Mouse (Mus musculus) heart, postnatal 14 days (tissue): ENCODE data around the gene Pdzd4. TPM values are rescaled to one million over a fixed set of nuclear protein-coding genes. Genes with fewer than 3 reads are reported as not detected.

ENCODE experiments used
- DNase-seq, 2 experiments: peaks; one replicate each; pipeline ENCODE4 v3.0.0; 2021 to 2022
- intact Hi-C: fragments of 180-260 bp; cut with DNase I; formaldehyde crosslinking; loops from one replicate; pipeline ENCODE4 v1.15.1; 2025
- total RNA-seq, 2 experiments: library from RNA; stranded (reverse); gene quantifications; 2 replicates each; pipeline ENCODE4 v1.2.3; 2021

The Pdzd4 gene
- total RNA-seq, 2 experiments from 2014 or later, result 2.0 to 2.1 TPM

DNA sequence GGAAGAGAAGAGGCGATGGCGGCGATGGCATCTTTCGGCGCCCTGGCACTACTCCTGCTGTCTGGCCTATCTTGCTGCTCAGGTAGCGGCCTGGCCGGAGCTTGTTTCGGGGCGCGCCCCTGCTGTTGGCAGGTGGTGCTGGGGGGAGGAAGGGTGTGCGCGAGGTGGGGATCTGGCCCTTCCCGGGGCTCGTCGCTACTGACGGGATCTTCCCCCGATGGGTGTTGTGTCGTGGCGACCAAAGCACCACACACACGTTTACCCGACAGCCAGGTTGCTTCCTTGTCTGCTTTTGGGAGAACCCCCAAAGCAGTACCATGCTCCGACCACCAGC is 37.6 kb downstream of the Pdzd4 start:
- intact Hi-C loops, result loop anchor here (2.0 kb wide), 1 partner anchor 70 kb away; the partner anchor contains the start of genes Abcd1 and Bcap31
- DNase-seq, result no peak

- DNase-seq, result peak; percentile 89 to 92
- intact Hi-C loops, result loop anchor here (2.0 kb wide), 1 partner anchor 70 kb away; the partner anchor contains the start of genes Abcd1 and Bcap31
These were observed 38.2 kb downstream of the Pdzd4 start, which contains the start of the genes Idh3g and Ssr4 for GRCm38 (mm10) chrX:73786364-73787224. TSS of gene Idh3g (minus strand) at chrX:73786897. TSS of gene Ssr4 (plus strand) at chrX:73787028.

GRCm38 (mm10) chrX:73785666-73786065 is 39.1 kb downstream of the Pdzd4 start:
- intact Hi-C loops, result loop anchor here (2.0 kb wide), 1 partner anchor 69 kb away; the partner anchor contains the start of genes Abcd1 and Bcap31
- no peak for DNase-seq

DNA sequence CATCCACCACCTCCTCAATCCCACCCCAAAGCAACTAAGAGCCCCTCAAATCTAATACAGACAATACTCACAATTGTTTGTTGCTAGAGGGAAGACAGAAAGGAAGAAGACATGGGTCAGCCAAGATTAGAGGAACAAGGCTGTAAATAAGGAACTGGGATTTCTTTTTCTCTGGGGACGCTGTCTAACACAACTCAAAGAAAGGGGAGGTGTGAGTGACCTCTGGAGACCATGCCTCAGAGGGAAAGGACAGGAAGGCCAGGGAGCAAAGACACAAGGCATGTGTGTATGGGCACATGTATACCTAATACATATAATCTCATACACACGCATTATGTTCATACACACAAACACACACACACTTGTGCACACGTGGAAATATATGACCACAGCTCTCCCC is 42.5 kb downstream of the Pdzd4 start:
- no peak for DNase-seq
- intact Hi-C loops, result loop anchor here (5.0 kb wide), 1 partner anchor 110 kb away; the partner anchor contains the start of gene Slc6a8

DNA sequence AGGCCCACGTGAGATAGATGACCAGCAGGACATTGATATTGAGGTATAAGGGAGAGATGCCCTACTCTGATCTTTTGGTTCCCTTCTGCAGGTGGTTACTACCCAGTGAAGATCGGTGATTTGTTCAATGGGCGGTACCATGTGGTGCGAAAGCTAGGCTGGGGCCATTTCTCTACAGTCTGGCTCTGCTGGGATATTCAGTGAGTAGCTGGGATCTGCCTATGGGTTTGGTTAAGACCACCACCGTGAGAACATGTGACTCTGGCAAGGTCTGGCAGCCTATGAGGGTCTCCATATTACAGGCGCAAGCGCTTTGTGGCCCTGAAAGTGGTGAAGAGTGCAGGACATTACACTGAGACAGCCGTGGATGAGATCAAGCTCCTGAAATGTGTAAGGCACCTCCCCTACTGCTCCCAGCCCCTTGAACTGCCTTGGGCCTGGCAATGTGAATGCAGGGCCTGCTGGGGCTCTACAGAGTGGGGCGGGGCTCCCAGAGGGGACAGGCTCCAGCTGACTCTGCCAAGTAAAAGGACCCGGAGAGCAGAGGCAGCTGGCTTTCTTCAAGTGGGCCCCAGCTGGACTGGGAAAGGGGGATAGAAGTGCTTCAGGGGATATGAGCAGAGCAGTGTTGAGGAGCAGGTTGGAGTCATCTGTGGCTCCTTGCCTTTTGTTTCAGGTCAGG is 49.8 kb downstream of the Pdzd4 start:
- peak; percentile 27 to 50 for DNase-seq
- intact Hi-C loops, result no loop called here

GRCm38 (mm10) chrX:73774168-73774760 is 50.5 kb downstream of the Pdzd4 start, which contains the start of gene Srpk3:
TSS of gene Srpk3 (plus strand) at chrX:73774405.
- peak; percentile 37 to 55 for DNase-seq
- intact Hi-C loops, result no loop called here

DNA sequence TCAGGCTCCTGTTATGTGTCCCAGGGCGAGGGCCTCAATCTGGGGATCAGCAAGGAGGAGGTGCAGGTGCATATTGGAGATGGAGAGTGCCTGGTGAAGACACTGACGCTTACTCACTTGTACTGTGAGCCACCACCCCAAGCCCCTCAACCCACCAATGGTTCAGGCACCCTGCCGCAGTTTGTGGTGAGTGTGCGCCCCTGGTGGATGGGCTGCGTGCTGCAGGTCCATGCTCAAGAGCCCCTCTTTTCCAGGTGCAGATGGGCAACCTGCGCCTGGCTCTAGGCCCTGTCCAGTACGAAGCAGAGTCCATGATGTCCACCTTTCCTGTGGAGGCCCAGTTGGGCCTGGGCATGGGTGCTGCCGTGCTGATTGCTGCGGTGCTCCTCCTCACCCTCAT is 57.5 kb downstream of the Pdzd4 start:
- peak; percentile 15 to 33 for DNase-seq
- intact Hi-C loops, result no loop called here

DNA sequence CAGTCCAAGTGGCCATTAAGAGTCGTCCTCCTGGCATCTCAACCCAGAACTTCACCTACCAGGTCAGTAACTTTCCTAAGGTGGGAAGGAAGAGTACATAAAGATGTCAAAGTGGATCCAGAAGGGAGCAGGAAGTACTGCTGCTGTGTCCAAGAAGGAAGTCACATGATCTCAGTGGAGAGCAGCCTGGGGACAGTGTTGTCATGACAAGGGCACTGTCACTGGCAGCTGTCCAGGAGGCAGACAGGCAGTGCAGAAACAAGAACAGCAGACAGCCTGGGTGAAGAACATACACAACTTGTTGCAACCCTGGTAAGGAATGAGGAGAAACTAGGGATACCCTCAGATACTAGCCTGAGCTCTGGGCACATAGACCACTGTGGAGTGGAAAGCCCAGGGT is 59.5 kb downstream of the Pdzd4 start:
- intact Hi-C loops, result no loop called here
- DNase-seq, result peak; percentile 67

DNA sequence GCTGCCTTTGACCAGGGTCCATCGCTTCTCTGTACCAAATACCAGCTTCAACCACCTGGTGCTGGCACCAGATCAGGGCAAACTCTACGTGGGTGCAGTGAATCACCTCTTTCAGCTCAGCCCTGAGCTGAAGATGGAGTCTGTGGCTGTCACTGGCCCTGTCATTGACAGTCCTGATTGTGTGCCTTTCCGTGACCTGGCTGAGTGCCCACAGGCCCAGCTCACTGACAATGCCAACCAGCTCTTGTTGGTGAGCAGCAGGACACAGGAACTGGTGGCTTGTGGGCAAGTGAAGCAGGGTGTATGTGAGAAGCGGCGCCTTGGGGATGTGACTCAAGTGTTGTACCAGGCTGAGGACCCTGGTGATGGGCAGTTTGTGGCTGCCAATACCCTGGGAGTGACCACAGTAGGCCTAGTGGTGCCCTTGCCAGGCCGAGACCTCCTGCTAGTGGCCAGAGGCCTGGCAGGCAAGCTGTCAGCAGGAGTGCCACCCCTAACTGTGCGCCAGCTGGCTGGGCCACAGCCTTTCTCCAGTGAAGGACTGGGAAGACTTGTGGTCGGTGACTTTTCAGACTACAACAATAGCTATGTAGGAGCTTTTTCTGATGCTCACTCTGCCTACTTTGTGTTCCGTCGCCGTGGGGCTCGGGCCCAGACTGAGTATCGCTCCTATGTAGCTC is 66.0 kb downstream of the Pdzd4 start:
- no peak for DNase-seq
- intact Hi-C loops, result no loop called here

DNA sequence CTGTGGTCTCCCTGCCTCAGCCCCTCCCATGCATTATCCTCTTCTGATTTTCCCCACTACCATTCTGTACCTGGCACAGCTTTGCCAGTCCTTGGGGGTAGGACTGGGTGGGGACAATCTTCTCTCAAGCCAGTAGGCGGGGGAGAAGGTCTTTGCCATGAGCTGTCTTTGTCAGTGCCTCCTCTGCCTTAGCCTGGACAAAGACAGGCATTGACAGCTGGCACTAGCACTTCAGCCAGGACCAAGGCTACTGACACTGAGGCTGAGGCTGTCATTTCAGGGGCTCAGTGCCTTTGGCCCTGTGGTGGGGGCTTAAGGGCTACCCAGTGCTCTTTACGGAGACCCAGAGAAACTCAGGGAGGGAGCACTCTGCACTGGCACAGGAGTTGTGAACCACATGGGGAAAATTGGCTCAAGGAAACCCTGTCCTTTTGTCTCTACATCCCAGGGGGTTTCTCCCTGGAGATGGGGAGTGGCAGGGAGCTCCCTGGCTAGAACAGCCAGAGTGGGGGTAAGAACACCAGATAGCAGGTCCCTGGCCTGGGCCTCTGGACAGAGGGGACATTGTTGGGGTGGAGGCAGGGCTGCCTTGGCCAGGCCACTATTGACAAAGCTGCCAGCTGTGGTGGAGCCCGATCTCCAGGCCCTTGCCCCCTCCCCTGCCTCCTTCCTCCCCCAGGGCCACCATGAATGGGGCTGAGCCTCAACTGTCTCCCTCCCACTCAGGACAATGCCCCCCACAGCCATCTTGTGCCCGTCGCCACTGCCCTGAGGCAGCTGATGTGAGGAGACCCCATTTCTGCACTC is 68.2 kb downstream of the Pdzd4 start, which contains the start of gene Plxnb3:
TSS of gene Plxnb3 (plus strand) at position 757 of the 807 bp plus-strand sequence.
- intact Hi-C loops, result no loop called here
- no peak for DNase-seq

GRCm38 (mm10) chrX:73748977-73749376 is 75.8 kb downstream of the Pdzd4 start:
- no peak for DNase-seq
- intact Hi-C loops, result no loop called here

- intact Hi-C loops, result no loop called here
- DNase-seq, result no peak
These were observed 79.8 kb downstream of the Pdzd4 start for GRCm38 (mm10) chrX:73744774-73745481.

Other genes with a start within 250 kb of the Pdzd4 start
- not detected for gene Dusp9, start 185.6 kb downstream of the Pdzd4 start, total RNA-seq
- 1 to 10 TPM; 4.3 to 6.8 TPM for gene Pnck, start 164.9 kb downstream of the Pdzd4 start, total RNA-seq
- gene Slc6a8, start 151.8 kb downstream of the Pdzd4 start, total RNA-seq, result 100 to 1,000 TPM; 109 to 112 TPM
- gene Bcap31, start 108.8 kb downstream of the Pdzd4 start, total RNA-seq, result 10 to 100 TPM; 75.8 to 89.6 TPM
- gene Abcd1, start 108.4 kb downstream of the Pdzd4 start, total RNA-seq, result 10 to 100 TPM; 27.8 TPM
- gene Plxnb3, start 67.9 kb downstream of the Pdzd4 start, total RNA-seq, result 1 to 10 TPM; 1.0 to 1.2 TPM
- 10 to 100 TPM; 23.9 to 29.3 TPM for gene Srpk3, start 50.6 kb downstream of the Pdzd4 start, total RNA-seq
- 100 to 1,000 TPM; 582 to 586 TPM for gene Idh3g, start 38.1 kb downstream of the Pdzd4 start, total RNA-seq
- gene Ssr4, start 37.9 kb downstream of the Pdzd4 start, total RNA-seq, result 10 to 100 TPM; 82.1 to 83.9 TPM
- not detected for gene Avpr2, start 67.1 kb upstream of the Pdzd4 start, total RNA-seq
- 1 to 10 TPM; 2.0 to 2.1 TPM for gene L1cam, start 71.1 kb upstream of the Pdzd4 start, total RNA-seq
- gene Arhgap4, start 96.9 kb upstream of the Pdzd4 start, total RNA-seq, result 1 to 10 TPM; 2.0 to 4.0 TPM
- gene Naa10, start 97.0 kb upstream of the Pdzd4 start, total RNA-seq, result 10 to 100 TPM; 54.3 to 59.5 TPM
- 10 to 100 TPM in 1 of 2 experiments, 1 to 10 TPM in 1; 8.2 to 10.1 TPM for gene Renbp, start 105.9 kb upstream of the Pdzd4 start, total RNA-seq
- gene Hcfc1, start 141.4 kb upstream of the Pdzd4 start, total RNA-seq, result 10 to 100 TPM; 46.5 to 49.8 TPM
- gene Irak1, start 198.9 kb upstream of the Pdzd4 start, total RNA-seq, result 10 to 100 TPM; 54.5 to 55.6 TPM